Mouse (Mus musculus): ENCODE data around the gene Garnl3. TPM values are rescaled to one million over a fixed set of nuclear protein-coding genes. Genes with fewer than 3 reads are reported as not detected.
A peak's percentile ranks its signal among the peaks of the same experiment; 100 is the strongest.

The Garnl3 gene
- polyA plus RNA-seq, 1 experiment, result 124 TPM

DNA sequence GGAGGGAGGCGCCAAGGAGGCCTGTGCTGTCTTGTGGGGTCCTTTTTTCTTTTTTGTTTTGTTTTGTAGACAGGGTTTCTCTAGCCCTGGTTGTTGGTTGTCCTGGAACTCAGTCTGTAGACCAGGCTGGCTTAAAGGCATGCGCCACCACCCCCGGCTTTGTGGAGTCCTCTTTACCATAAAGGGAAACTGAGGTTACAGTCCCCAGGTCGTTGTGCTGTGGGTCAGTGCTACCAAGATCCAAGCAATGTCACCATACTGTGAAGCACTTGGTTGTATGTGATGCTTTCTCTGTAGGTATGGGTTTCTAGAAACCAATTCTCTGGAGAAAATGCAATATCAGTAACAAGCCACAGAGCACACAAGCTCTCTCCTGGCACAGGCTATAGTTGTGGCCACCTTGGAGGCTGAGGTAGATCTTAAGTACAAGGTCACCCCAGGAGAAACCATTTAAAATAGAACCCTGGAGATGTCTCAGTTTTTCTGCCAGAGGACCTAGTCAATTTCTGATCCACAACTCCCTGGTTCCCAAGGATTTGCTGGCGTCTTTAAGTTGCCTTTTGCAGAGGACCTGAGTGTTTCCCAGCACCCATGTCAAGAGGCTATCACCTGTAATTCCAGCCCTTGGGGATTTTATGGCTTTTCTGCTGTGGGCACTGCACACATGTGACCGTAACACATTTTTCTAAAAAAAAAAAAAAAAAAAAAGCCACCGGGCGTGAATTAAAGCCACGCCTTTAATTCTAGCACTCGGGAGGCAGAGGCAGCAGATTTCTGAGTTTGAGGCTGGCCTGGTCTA is 166.6 kb downstream of the Garnl3 start:
- H3K27ac ChIP-seq (ENCODE audit: insufficient read depth, low read length), result no peak overlapping the region
- no peak for TF ChIP-seq CTCF (IDR thresholded peaks at IDR 0.05; ENCODE audit: extremely low read depth, insufficient read depth, low read length)
- no peak for TF ChIP-seq POLR2A (IDR thresholded peaks at IDR 0.05; ENCODE audit: extremely low read depth, insufficient read depth, low read length)
- no peak overlapping the region for H3K4me3 ChIP-seq (ENCODE audit: insufficient read depth, low read length)
- H3K4me1 ChIP-seq (ENCODE audit: control insufficient read depth, insufficient read depth, low read length), result peaks cover 6% of the 10 kb centered on the region

DNA sequence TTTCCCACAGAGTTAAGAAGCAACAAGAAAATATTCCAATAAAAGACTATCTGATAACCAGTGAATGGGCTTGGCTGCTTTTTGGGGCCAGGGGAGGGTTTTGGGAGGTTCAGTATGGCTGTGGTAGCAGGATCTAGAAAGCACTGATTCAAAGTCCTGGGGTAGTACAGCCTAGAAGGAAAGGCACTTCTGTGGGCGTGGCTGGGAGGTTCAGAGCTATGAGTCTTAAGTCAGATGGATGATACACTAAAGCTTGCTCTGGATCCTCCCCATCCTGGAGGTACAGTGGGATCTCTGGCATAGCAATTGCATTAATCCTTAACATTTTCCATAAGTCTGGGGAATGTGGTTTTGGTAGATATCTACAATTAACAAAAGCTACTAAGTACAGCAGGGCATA is 167.5 kb downstream of the Garnl3 start:
- H3K4me3 ChIP-seq (ENCODE audit: insufficient read depth, low read length), result no peak overlapping the region
- no peak overlapping the region for H3K27ac ChIP-seq (ENCODE audit: insufficient read depth, low read length)
- TF ChIP-seq CTCF (IDR thresholded peaks at IDR 0.05; ENCODE audit: extremely low read depth, insufficient read depth, low read length) (no peak), POLR2A (IDR thresholded peaks at IDR 0.05; ENCODE audit: extremely low read depth, insufficient read depth, low read length) (no peak)
- peaks cover 5% of the 10 kb centered on the region for H3K4me1 ChIP-seq (ENCODE audit: control insufficient read depth, insufficient read depth, low read length)

DNA sequence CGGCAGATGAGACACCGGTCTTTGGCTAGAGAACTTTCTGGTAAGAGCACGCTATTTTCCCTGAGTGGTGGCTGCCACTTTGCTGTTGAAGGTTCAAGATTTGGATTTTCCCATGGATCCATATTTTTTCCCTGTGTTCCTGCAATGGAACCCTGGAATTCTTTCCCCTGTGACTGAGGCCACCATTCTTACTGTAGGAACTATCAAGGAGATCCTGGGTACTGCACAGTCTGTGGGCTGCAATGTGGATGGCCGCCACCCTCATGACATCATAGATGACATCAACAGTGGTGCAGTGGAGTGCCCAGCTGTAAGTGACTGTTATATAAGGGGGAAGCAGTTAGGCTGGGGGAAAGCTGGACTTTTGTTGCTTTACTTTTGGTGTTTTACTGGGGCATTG is 167.9 kb downstream of the Garnl3 start:
- H3K4me1 ChIP-seq (ENCODE audit: control insufficient read depth, insufficient read depth, low read length), result peaks cover 4% of the 10 kb centered on the region

DNA sequence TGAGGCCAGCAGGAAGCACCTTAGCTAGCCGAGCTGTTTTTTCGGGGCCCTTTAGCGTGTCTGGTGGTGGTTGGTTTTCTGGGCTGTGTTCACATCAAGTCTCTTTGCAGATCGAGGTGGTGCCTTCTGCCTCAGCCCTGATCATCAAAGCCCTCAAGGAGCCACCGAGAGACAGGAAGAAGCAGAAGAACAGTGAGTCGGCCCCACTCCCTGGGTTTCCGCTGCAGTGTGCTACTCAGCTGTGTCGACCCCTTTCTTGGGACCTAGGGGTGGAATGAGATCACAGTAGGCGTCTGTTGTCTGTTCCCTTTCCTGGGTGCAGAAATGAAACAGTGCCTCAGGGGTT is 168.6 kb downstream of the Garnl3 start:
- Histone ChIP-seq H3K4me1 (ENCODE audit: control insufficient read depth, insufficient read depth, low read length) (peaks cover 4% of the 10 kb centered on the region), H3K27ac (ENCODE audit: insufficient read depth, low read length) (no peak overlapping the region)
- TF ChIP-seq POLR2A (IDR thresholded peaks at IDR 0.05; ENCODE audit: extremely low read depth, insufficient read depth, low read length) (no peak), CTCF (IDR thresholded peaks at IDR 0.05; ENCODE audit: extremely low read depth, insufficient read depth, low read length) (no peak)

More for the DNA sequence above, 167.9 kb downstream of the Garnl3 start:
- Histone ChIP-seq H3K4me3 (ENCODE audit: insufficient read depth, low read length) (no peak overlapping the region), H3K27ac (ENCODE audit: insufficient read depth, low read length) (no peak overlapping the region)
- TF ChIP-seq POLR2A (IDR thresholded peaks at IDR 0.05; ENCODE audit: extremely low read depth, insufficient read depth, low read length) (no peak), CTCF (IDR thresholded peaks at IDR 0.05; ENCODE audit: extremely low read depth, insufficient read depth, low read length) (no peak)

GRCm38 (mm10) chr2:32962062-32962874 is 169.2 kb downstream of the Garnl3 start:
- TF ChIP-seq CTCF (IDR thresholded peaks at IDR 0.05; ENCODE audit: extremely low read depth, insufficient read depth, low read length), result no peak
- TF ChIP-seq POLR2A (IDR thresholded peaks at IDR 0.05; ENCODE audit: extremely low read depth, insufficient read depth, low read length), result no peak
- H3K4me3 ChIP-seq (ENCODE audit: insufficient read depth, low read length), result peak overlapping the region; percentile 62
- H3K4me1 ChIP-seq (ENCODE audit: control insufficient read depth, insufficient read depth, low read length), result peaks cover 4% of the 10 kb centered on the region
- no peak overlapping the region for H3K27ac ChIP-seq (ENCODE audit: insufficient read depth, low read length)

More for the DNA sequence above, 168.6 kb downstream of the Garnl3 start:
- peak overlapping the region; percentile 62; the same call in 1 of the 2 replicates for H3K4me3 ChIP-seq (ENCODE audit: insufficient read depth, low read length)

DNA sequence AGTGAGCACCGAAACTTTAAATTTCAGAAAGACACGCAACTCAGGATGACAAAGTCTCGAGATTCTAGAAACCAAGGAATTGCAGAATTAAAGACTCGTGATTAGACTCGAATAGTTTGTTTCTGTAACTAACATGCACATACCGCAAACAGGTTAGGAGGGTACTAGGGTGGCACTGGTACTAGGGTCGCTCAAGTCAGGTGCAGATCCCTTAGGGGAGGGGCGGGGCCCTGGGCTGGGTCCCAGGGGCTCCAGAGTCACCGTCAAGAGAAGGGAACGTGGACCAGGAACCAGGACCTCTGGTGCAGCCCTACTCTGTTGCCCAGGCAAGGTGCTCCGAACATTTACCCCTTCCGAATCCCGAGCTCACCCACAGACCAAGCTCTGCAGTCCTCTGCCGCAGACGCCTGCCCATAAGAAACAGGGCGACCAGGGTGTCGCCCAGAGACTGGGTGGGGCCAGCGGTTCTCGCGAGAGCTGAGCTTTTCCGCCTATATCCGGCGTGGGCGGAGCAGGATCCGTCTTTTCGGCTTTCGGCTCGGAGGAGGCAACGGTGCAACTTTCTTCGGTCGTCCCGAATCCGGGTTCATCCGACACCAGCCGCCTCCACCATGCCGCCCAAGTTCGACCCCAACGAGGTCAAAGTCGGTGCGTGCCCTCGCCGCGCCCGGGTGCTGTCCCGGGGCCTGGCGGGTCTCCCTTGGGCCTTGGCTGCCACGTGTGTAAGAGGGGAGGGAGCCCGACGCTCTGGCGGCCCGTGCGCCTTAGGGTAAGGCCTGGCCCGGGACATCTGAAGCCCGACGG is 170.1 kb downstream of the Garnl3 start, which contains the start of the genes Rpl12 and Lrsam1:
Gene Rpl12, plus strand, starts transcription at position 368 of the 804 bp plus-strand sequence.
Gene Lrsam1, minus strand, starts transcription at position 423 of the 804 bp plus-strand sequence.
- H3K4me1 ChIP-seq (ENCODE audit: control insufficient read depth, insufficient read depth, low read length), result peaks cover 4% of the 10 kb centered on the region
- peak; percentile 77 for TF ChIP-seq POLR2A (IDR thresholded peaks at IDR 0.05; ENCODE audit: extremely low read depth, insufficient read depth, low read length)
- no peak for TF ChIP-seq CTCF (IDR thresholded peaks at IDR 0.05; ENCODE audit: extremely low read depth, insufficient read depth, low read length)
- H3K4me3 ChIP-seq (ENCODE audit: insufficient read depth, low read length), result peak within 1 kb of the TSS; percentile 62
- H3K27ac ChIP-seq (ENCODE audit: insufficient read depth, low read length), result no peak within 1 kb of the TSS

DNA sequence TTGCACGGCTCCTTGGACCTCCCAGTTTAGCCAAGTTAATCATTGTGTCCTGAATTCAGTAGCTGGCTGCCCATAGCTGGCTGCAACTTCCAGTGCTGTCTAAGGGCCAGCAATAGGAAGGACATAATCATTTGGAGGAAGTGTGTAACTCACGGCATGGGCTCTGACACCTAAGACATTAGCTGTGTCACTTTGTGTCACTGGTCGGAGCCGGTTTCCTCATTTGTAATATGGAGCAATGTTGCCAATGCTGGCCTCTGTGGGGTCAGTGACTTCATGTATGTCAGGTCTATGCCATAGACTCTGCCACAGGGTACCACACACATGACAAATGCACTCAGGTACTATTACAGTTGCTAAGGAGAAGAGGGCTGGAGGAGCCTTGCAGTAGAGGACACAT is 171.2 kb downstream of the Garnl3 start:
- Histone ChIP-seq H3K4me1 (ENCODE audit: control insufficient read depth, insufficient read depth, low read length) (peaks cover 4% of the 10 kb centered on the region), H3K4me3 (ENCODE audit: insufficient read depth, low read length) (peak overlapping the region; percentile 62; the same call in 1 of the 2 replicates), H3K27ac (ENCODE audit: insufficient read depth, low read length) (no peak overlapping the region)
- TF ChIP-seq CTCF (IDR thresholded peaks at IDR 0.05; ENCODE audit: extremely low read depth, insufficient read depth, low read length) (no peak), POLR2A (IDR thresholded peaks at IDR 0.05; ENCODE audit: extremely low read depth, insufficient read depth, low read length) (no peak)

DNA sequence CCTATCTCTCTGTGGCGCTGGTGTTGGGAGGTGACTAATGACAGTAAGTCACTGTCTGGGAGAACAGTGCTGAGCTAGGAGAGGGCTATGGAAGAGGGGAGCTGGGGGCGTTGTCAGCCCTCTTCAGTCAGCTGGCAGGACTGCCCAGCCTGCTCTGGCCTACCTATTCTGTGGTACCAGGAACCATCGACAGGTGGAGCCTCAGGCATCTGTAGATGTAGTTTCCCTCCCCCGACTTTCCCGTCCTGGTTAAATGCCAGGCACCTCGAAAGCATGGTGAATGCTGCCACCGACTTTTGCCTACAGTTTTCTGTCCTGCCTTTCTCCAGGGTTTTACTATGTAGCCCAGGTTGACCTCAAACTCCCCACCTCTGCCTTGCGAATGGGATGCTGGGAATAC is 174.1 kb downstream of the Garnl3 start:
- peaks cover 4% of the 10 kb centered on the region for H3K4me1 ChIP-seq (ENCODE audit: control insufficient read depth, insufficient read depth, low read length)
- TF ChIP-seq CTCF (IDR thresholded peaks at IDR 0.05; ENCODE audit: extremely low read depth, insufficient read depth, low read length), result 0 out of 2 replicates have a peak, but pooled peaks have one; percentile 25
- no peak for TF ChIP-seq POLR2A (IDR thresholded peaks at IDR 0.05; ENCODE audit: extremely low read depth, insufficient read depth, low read length)

DNA sequence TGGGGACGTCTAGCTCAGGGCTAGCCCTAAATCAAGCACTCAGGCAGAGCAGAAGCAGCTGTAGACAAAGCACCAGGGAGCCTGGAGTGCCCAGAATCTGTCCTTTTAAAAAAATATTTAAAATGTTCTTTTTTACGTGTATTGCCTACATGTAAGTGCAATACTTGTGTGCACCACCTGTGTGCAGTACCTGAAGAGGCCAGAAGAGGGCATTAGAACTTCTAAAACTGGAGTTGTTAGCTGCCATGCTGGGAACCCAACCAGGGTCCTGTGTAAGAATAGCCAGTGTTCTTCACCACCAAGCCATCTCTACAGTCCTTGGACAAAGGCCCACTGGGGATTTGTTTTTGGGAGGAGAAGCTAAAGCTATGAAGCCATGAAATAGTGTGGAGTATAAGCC is 176.9 kb downstream of the Garnl3 start:
- H3K4me3 ChIP-seq (ENCODE audit: insufficient read depth, low read length), result no peak overlapping the region
- no peaks in the 10 kb centered on the region for H3K4me1 ChIP-seq (ENCODE audit: control insufficient read depth, insufficient read depth, low read length)
- TF ChIP-seq POLR2A (IDR thresholded peaks at IDR 0.05; ENCODE audit: extremely low read depth, insufficient read depth, low read length) (no peak), CTCF (IDR thresholded peaks at IDR 0.05; ENCODE audit: extremely low read depth, insufficient read depth, low read length) (no peak)
- no peak overlapping the region for H3K27ac ChIP-seq (ENCODE audit: insufficient read depth, low read length)

More for the DNA sequence above, 174.1 kb downstream of the Garnl3 start:
- Histone ChIP-seq H3K27ac (ENCODE audit: insufficient read depth, low read length) (no peak overlapping the region), H3K4me3 (ENCODE audit: insufficient read depth, low read length) (no peak overlapping the region)
